Mouse (Mus musculus): ENCODE data around the gene Utrn. TPM values are rescaled to one million over a fixed set of nuclear protein-coding genes. Genes with fewer than 3 reads are reported as not detected.

The Utrn gene
- polyA plus RNA-seq, 1 experiment: 31.4 TPM

DNA sequence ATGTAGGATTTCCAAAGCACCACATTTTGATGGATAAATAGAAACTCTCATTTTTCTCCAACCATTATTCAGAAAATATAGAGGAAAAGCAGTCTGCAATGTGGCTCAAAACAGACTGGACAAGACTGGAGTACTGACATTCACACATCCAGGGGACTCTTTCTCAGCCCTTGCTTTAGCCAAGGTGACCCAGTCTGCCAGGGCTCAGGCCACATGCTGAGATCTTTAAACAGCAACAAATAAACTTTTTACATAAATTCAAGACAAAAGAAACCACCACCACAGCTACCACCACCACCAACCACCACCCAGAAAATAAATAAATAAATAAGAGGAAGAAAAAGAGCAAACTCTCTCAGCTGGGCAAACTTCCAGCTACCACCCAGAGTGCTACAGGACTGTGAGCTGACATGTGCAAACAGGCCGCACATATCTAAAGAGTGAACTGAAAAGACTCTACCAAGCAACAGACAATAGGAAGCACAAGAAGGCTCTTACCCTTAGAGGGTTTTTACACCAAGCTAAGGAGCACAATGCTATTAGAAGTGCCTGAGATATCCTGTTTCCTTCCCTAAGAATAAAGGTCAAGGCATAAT is 319.1 kb downstream of the Utrn start:
- TF ChIP-seq CTCF (IDR thresholded peaks at IDR 0.05; ENCODE audit: control insufficient read depth, insufficient read depth, low read length) (no peak), POLR2A (IDR thresholded peaks at IDR 0.05; ENCODE audit: borderline replicate concordance, control insufficient read depth, low read depth, low read length) (no peak)
- no peak overlapping the region for H3K4me3 ChIP-seq (replicated peaks; ENCODE audit: control insufficient read depth, low read depth, low read length)
- H3K27ac ChIP-seq (ENCODE audit: control insufficient read depth, insufficient read depth, low read depth, low read length, poor library complexity): no peak overlapping the region
- no peaks in the 10 kb centered on the region for H3K4me1 ChIP-seq (ENCODE audit: control insufficient read depth, insufficient read depth, low read length)
- WGBS: 22% methylated on average over 1 of the region's 1 CpGs

GRCm38 (mm10) chr10:12549261-12549660 is 319.9 kb downstream of the Utrn start:
- Histone ChIP-seq H3K4me1 (ENCODE audit: control insufficient read depth, insufficient read depth, low read length) (no peaks in the 10 kb centered on the region), H3K4me3 (replicated peaks; ENCODE audit: control insufficient read depth, low read depth, low read length) (no peak overlapping the region), H3K27ac (ENCODE audit: control insufficient read depth, insufficient read depth, low read depth, low read length, poor library complexity) (no peak overlapping the region)
- WGBS: 50% methylated on average over 5 of the region's 5 CpGs
- no peak for TF ChIP-seq POLR2A (IDR thresholded peaks at IDR 0.05; ENCODE audit: borderline replicate concordance, control insufficient read depth, low read depth, low read length)
- no peak for TF ChIP-seq CTCF (IDR thresholded peaks at IDR 0.05; ENCODE audit: control insufficient read depth, insufficient read depth, low read length)

DNA sequence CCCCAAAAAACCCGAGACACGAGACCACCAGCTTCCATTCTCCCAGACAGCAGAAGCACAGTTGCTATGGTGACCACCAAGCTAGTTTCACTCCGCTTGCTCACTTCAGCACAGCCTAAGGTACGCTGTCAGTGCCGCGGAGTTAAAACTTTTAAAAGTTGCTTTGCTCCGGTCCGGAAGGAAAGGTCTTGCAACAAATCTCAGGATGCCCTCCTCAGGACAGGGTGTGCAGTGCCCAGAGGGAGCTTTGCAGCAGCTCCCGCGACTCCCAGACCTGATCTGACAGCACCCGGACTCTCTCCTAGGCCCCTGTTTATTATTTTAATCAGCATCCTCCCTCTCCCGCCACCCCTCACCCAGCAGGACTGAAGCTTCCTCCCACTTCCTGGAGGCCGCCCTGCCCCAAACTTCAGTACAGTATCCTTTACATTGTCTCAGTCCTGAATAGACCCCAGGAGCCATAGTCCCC is 320.5 kb downstream of the Utrn start:
- no peak overlapping the region for H3K27ac ChIP-seq (ENCODE audit: control insufficient read depth, insufficient read depth, low read depth, low read length, poor library complexity)
- TF ChIP-seq CTCF (IDR thresholded peaks at IDR 0.05; ENCODE audit: control insufficient read depth, insufficient read depth, low read length) (no peak), POLR2A (IDR thresholded peaks at IDR 0.05; ENCODE audit: borderline replicate concordance, control insufficient read depth, low read depth, low read length) (no peak)
- no peaks in the 10 kb centered on the region for H3K4me1 ChIP-seq (ENCODE audit: control insufficient read depth, insufficient read depth, low read length)
- WGBS: 2% methylated on average over 13 of the region's 13 CpGs
- peak overlapping the region; percentile 43 for H3K4me3 ChIP-seq (replicated peaks; ENCODE audit: control insufficient read depth, low read depth, low read length)

- TF ChIP-seq POLR2A (IDR thresholded peaks at IDR 0.05; ENCODE audit: borderline replicate concordance, control insufficient read depth, low read depth, low read length) (no peak), CTCF (IDR thresholded peaks at IDR 0.05; ENCODE audit: control insufficient read depth, insufficient read depth, low read length) (no peak)
- no peak overlapping the region for H3K4me3 ChIP-seq (replicated peaks; ENCODE audit: control insufficient read depth, low read depth, low read length)
- H3K27ac ChIP-seq (ENCODE audit: control insufficient read depth, insufficient read depth, low read depth, low read length, poor library complexity): no peak overlapping the region
- 17% methylated on average over 6 of the region's 6 CpGs for WGBS
- H3K4me1 ChIP-seq (ENCODE audit: control insufficient read depth, insufficient read depth, low read length): no peaks in the 10 kb centered on the region
Observed at GRCm38 (mm10) chr10:12547037-12547625, 322.0 kb downstream of the Utrn start.

GRCm38 (mm10) chr10:12545440-12545839 is 323.7 kb downstream of the Utrn start:
- H3K4me3 ChIP-seq (replicated peaks; ENCODE audit: control insufficient read depth, low read depth, low read length): no peak overlapping the region
- 15% methylated on average over 2 of the region's 2 CpGs for WGBS
- H3K4me1 ChIP-seq (ENCODE audit: control insufficient read depth, insufficient read depth, low read length): no peaks in the 10 kb centered on the region
- TF ChIP-seq CTCF (IDR thresholded peaks at IDR 0.05; ENCODE audit: control insufficient read depth, insufficient read depth, low read length) (no peak), POLR2A (IDR thresholded peaks at IDR 0.05; ENCODE audit: borderline replicate concordance, control insufficient read depth, low read depth, low read length) (no peak)
- H3K27ac ChIP-seq (ENCODE audit: control insufficient read depth, insufficient read depth, low read depth, low read length, poor library complexity): no peak overlapping the region

DNA sequence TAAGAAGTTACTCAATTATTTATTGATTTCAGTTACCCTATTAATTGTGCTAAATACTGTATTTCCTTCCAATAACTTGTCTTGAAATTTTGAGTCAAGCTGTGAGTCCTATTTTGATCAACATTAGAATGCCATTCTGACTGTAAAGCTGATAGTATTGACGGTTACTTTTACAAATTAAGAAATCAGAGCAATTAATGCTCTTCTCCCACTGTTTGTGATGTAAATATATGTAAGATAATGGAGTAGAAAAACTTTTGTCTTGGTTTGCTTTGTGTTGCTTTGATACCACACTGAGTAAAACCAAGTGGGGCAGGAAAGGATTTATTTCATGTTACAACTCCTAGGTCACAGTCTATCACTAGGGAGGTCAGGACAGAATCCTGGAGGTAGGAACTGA is 327.4 kb downstream of the Utrn start:
- TF ChIP-seq CTCF (IDR thresholded peaks at IDR 0.05; ENCODE audit: control insufficient read depth, insufficient read depth, low read length): no peak
- no peak for TF ChIP-seq POLR2A (IDR thresholded peaks at IDR 0.05; ENCODE audit: borderline replicate concordance, control insufficient read depth, low read depth, low read length)
- Histone ChIP-seq H3K4me1 (ENCODE audit: control insufficient read depth, insufficient read depth, low read length) (no peaks in the 10 kb centered on the region), H3K27ac (ENCODE audit: control insufficient read depth, insufficient read depth, low read depth, low read length, poor library complexity) (no peak overlapping the region), H3K4me3 (replicated peaks; ENCODE audit: control insufficient read depth, low read depth, low read length) (no peak overlapping the region)
- 87% methylated on average over 1 of the region's 1 CpGs for WGBS

GRCm38 (mm10) chr10:12535272-12535671 is 333.9 kb downstream of the Utrn start:
- Histone ChIP-seq H3K27ac (ENCODE audit: control insufficient read depth, insufficient read depth, low read depth, low read length, poor library complexity) (no peak overlapping the region), H3K4me1 (ENCODE audit: control insufficient read depth, insufficient read depth, low read length) (no peaks in the 10 kb centered on the region; the same call in 1 of the 2 replicates), H3K4me3 (replicated peaks; ENCODE audit: control insufficient read depth, low read depth, low read length) (no peak overlapping the region)
- WGBS: 44% methylated on average over 1 of the region's 1 CpGs
- no peak for TF ChIP-seq POLR2A (IDR thresholded peaks at IDR 0.05; ENCODE audit: borderline replicate concordance, control insufficient read depth, low read depth, low read length)
- no peak for TF ChIP-seq CTCF (IDR thresholded peaks at IDR 0.05; ENCODE audit: control insufficient read depth, insufficient read depth, low read length)

DNA sequence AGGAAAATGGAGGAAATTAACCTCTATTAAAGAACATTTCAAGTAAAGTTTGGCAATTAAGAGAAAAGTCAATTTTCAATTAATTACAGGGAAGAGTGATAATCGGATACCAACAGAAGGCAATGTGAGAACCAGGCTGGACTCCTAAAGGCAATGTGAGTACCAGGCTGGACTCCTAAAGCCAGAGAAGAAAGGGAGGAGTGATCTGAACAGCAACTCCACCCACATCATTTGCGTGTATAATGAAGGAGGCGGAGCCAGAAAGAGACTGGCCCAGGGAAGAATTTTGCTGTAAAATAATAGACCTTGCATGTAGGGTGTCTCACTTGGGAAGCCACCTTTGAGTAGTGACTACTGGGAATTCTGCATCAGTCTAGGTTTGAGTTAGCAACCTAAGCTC is 334.4 kb downstream of the Utrn start:
- Histone ChIP-seq H3K4me3 (replicated peaks; ENCODE audit: control insufficient read depth, low read depth, low read length) (no peak overlapping the region), H3K4me1 (ENCODE audit: control insufficient read depth, insufficient read depth, low read length) (no peaks in the 10 kb centered on the region; the same call in 1 of the 2 replicates), H3K27ac (ENCODE audit: control insufficient read depth, insufficient read depth, low read depth, low read length, poor library complexity) (no peak overlapping the region)
- no peak for TF ChIP-seq CTCF (IDR thresholded peaks at IDR 0.05; ENCODE audit: control insufficient read depth, insufficient read depth, low read length)
- WGBS: 75% methylated on average over 3 of the region's 3 CpGs
